Mouse (Mus musculus): ENCODE measurements around the gene Gpr132. TPM values are rescaled to one million over a fixed set of nuclear protein-coding genes. Genes with fewer than 3 reads are reported as not detected.

Gene Gpr132
- polyA plus RNA-seq, 1 experiment from 2014 or later, result 0.38 TPM

- no peaks in the 10 kb centered on the region for H3K27me3 ChIP-seq (ENCODE audit: control insufficient read depth, insufficient read depth, low read depth, low read length)
- WGBS (ENCODE audit: insufficient replicate concordance), result 70% methylated on average over 5 of the region's 5 CpGs
- H3K27ac ChIP-seq (ENCODE audit: low read length), result no peak overlapping the region
- H3K4me3 ChIP-seq (ENCODE audit: low read depth, low read length), result no peak overlapping the region
- H3K4me1 ChIP-seq (ENCODE audit: control insufficient read depth, low read depth, low read length), result peaks cover 22% of the 10 kb centered on the region
- no peak for ATAC-seq (ENCODE audit: low read depth)
- H3K4me2 ChIP-seq (ENCODE audit: low read depth, low read length), result no peak overlapping the region
- no peaks in the 10 kb centered on the region for H3K9me3 ChIP-seq (replicated peaks; ENCODE audit: control insufficient read depth, low read length)
- peaks cover 5% of the 10 kb centered on the region for H3K36me3 ChIP-seq (ENCODE audit: control insufficient read depth, insufficient read depth)
- no peak overlapping the region for H3K9ac ChIP-seq (ENCODE audit: low read depth, low read length)
Observed at GRCm38 (mm10) chr12:112832411-112832810, 35.6 kb downstream of the Gpr132 start.

GRCm38 (mm10) chr12:112830570-112830969, 37.5 kb downstream of the Gpr132 start:
- Histone ChIP-seq H3K36me3 (ENCODE audit: control insufficient read depth, insufficient read depth) (peaks cover 20% of the 10 kb centered on the region), H3K4me2 (ENCODE audit: low read depth, low read length) (peak overlapping the region; percentile 93), H3K4me3 (ENCODE audit: low read depth, low read length) (peak overlapping the region; percentile 98), H3K4me1 (ENCODE audit: control insufficient read depth, low read depth, low read length) (peaks cover 40% of the 10 kb centered on the region), H3K27me3 (ENCODE audit: control insufficient read depth, insufficient read depth, low read depth, low read length) (no peaks in the 10 kb centered on the region), H3K27ac (ENCODE audit: low read length) (no peak overlapping the region), H3K9me3 (replicated peaks; ENCODE audit: control insufficient read depth, low read length) (no peaks in the 10 kb centered on the region), H3K9ac (ENCODE audit: low read depth, low read length) (peak overlapping the region; percentile 86)
- 65% methylated on average over 3 of the region's 3 CpGs for WGBS (ENCODE audit: insufficient replicate concordance)
- ATAC-seq (ENCODE audit: low read depth), result no peak

GRCm38 (mm10) chr12:112830141-112830540, 37.9 kb downstream of the Gpr132 start:
- no peak for ATAC-seq (ENCODE audit: low read depth)
- peak overlapping the region; percentile 80 for H3K27ac ChIP-seq (ENCODE audit: low read length)
- H3K4me2 ChIP-seq (ENCODE audit: low read depth, low read length), result peak overlapping the region; percentile 93
- H3K4me1 ChIP-seq (ENCODE audit: control insufficient read depth, low read depth, low read length), result peaks cover 42% of the 10 kb centered on the region
- H3K4me3 ChIP-seq (ENCODE audit: low read depth, low read length), result peak overlapping the region; percentile 98
- H3K9ac ChIP-seq (ENCODE audit: low read depth, low read length), result peak overlapping the region; percentile 86
- no peaks in the 10 kb centered on the region for H3K9me3 ChIP-seq (replicated peaks; ENCODE audit: control insufficient read depth, low read length)
- no peaks in the 10 kb centered on the region for H3K27me3 ChIP-seq (ENCODE audit: control insufficient read depth, insufficient read depth, low read depth, low read length)
- WGBS (ENCODE audit: insufficient replicate concordance), result 4% methylated on average over 2 of the region's 2 CpGs
- peaks cover 22% of the 10 kb centered on the region for H3K36me3 ChIP-seq (ENCODE audit: control insufficient read depth, insufficient read depth)

- H3K27me3 ChIP-seq (ENCODE audit: control insufficient read depth, insufficient read depth, low read depth, low read length), result no peaks in the 10 kb centered on the region
- peak; percentile 93 for ATAC-seq (ENCODE audit: low read depth)
- H3K36me3 ChIP-seq (ENCODE audit: control insufficient read depth, insufficient read depth), result peaks cover 23% of the 10 kb centered on the region
- H3K4me1 ChIP-seq (ENCODE audit: control insufficient read depth, low read depth, low read length), result peaks cover 46% of the 10 kb centered on the region
- peak within 1 kb of the TSS; percentile 93 for H3K4me2 ChIP-seq (ENCODE audit: low read depth, low read length)
- peak within 1 kb of the TSS; percentile 92 for H3K27ac ChIP-seq (ENCODE audit: low read length)
- H3K9ac ChIP-seq (ENCODE audit: low read depth, low read length), result peak within 1 kb of the TSS; percentile 99
- peak within 1 kb of the TSS; percentile 98 for H3K4me3 ChIP-seq (ENCODE audit: low read depth, low read length)
- under 1% methylated on average over 70 of the region's 72 CpGs for WGBS (ENCODE audit: insufficient replicate concordance)
- H3K9me3 ChIP-seq (replicated peaks; ENCODE audit: control insufficient read depth, low read length), result no peaks in the 10 kb centered on the region
Observed at GRCm38 (mm10) chr12:112829244-112829864, 38.7 kb downstream of the Gpr132 start, which contains the start of gene Cdca4. TSS of gene Cdca4 (minus strand) at chr12:112829423.

GRCm38 (mm10) chr12:112828501-112829243, 39.4 kb downstream of the Gpr132 start:
- Histone ChIP-seq H3K9ac (ENCODE audit: low read depth, low read length) (peak overlapping the region; percentile 99), H3K27ac (ENCODE audit: low read length) (peak overlapping the region; percentile 92), H3K36me3 (ENCODE audit: control insufficient read depth, insufficient read depth) (peaks cover 23% of the 10 kb centered on the region), H3K9me3 (replicated peaks; ENCODE audit: control insufficient read depth, low read length) (no peaks in the 10 kb centered on the region), H3K4me3 (ENCODE audit: low read depth, low read length) (peak overlapping the region; percentile 98), H3K4me2 (ENCODE audit: low read depth, low read length) (peak overlapping the region; percentile 91), H3K4me1 (ENCODE audit: control insufficient read depth, low read depth, low read length) (peaks cover 47% of the 10 kb centered on the region), H3K27me3 (ENCODE audit: control insufficient read depth, insufficient read depth, low read depth, low read length) (no peaks in the 10 kb centered on the region)
- WGBS (ENCODE audit: insufficient replicate concordance), result under 1% methylated on average over 50 of the region's 51 CpGs
- peak; percentile 62 for ATAC-seq (ENCODE audit: low read depth)

GRCm38 (mm10) chr12:112825901-112826300, 42.1 kb downstream of the Gpr132 start:
- no peak for ATAC-seq (ENCODE audit: low read depth)
- Histone ChIP-seq H3K4me2 (ENCODE audit: low read depth, low read length) (0 out of 2 replicates have a peak overlapping the region, but pooled peaks have one; percentile 91), H3K9ac (ENCODE audit: low read depth, low read length) (no peak overlapping the region), H3K4me1 (ENCODE audit: control insufficient read depth, low read depth, low read length) (peaks cover 62% of the 10 kb centered on the region), H3K27ac (ENCODE audit: low read length) (no peak overlapping the region), H3K9me3 (replicated peaks; ENCODE audit: control insufficient read depth, low read length) (no peaks in the 10 kb centered on the region), H3K36me3 (ENCODE audit: control insufficient read depth, insufficient read depth) (peaks cover 32% of the 10 kb centered on the region), H3K4me3 (ENCODE audit: low read depth, low read length) (no peak overlapping the region), H3K27me3 (ENCODE audit: control insufficient read depth, insufficient read depth, low read depth, low read length) (no peaks in the 10 kb centered on the region)
- 75% methylated on average over 5 of the region's 5 CpGs for WGBS (ENCODE audit: insufficient replicate concordance)

- Histone ChIP-seq H3K27me3 (ENCODE audit: control insufficient read depth, insufficient read depth, low read depth, low read length) (no peaks in the 10 kb centered on the region), H3K4me2 (ENCODE audit: low read depth, low read length) (no peak overlapping the region), H3K27ac (ENCODE audit: low read length) (no peak overlapping the region), H3K4me3 (ENCODE audit: low read depth, low read length) (no peak overlapping the region), H3K9ac (ENCODE audit: low read depth, low read length) (no peak overlapping the region), H3K4me1 (ENCODE audit: control insufficient read depth, low read depth, low read length) (peaks cover 53% of the 10 kb centered on the region), H3K9me3 (replicated peaks; ENCODE audit: control insufficient read depth, low read length) (no peaks in the 10 kb centered on the region), H3K36me3 (ENCODE audit: control insufficient read depth, insufficient read depth) (peaks cover 58% of the 10 kb centered on the region)
- 35% methylated on average over 4 of the region's 4 CpGs for whole genome bisulfite sequencing (ENCODE audit: insufficient replicate concordance)
- ATAC-seq (ENCODE audit: low read depth), result no peak
Observed at GRCm38 (mm10) chr12:112823221-112823620, 44.8 kb downstream of the Gpr132 start.

- Histone ChIP-seq H3K27ac (ENCODE audit: low read length) (no peak overlapping the region), H3K4me3 (ENCODE audit: low read depth, low read length) (no peak overlapping the region), H3K4me2 (ENCODE audit: low read depth, low read length) (no peak overlapping the region), H3K9me3 (replicated peaks; ENCODE audit: control insufficient read depth, low read length) (no peaks in the 10 kb centered on the region), H3K9ac (ENCODE audit: low read depth, low read length) (no peak overlapping the region), H3K27me3 (ENCODE audit: control insufficient read depth, insufficient read depth, low read depth, low read length) (no peaks in the 10 kb centered on the region), H3K4me1 (ENCODE audit: control insufficient read depth, low read depth, low read length) (peaks cover 50% of the 10 kb centered on the region), H3K36me3 (ENCODE audit: control insufficient read depth, insufficient read depth) (peaks cover 60% of the 10 kb centered on the region)
- WGBS (ENCODE audit: insufficient replicate concordance), result 73% methylated on average over 2 of the region's 2 CpGs
- ATAC-seq (ENCODE audit: low read depth), result no peak
Observed at GRCm38 (mm10) chr12:112822676-112823075, 45.4 kb downstream of the Gpr132 start.

GRCm38 (mm10) chr12:112821974-112822373, 46.1 kb downstream of the Gpr132 start:
- H3K4me2 ChIP-seq (ENCODE audit: low read depth, low read length), result no peak overlapping the region
- H3K4me1 ChIP-seq (ENCODE audit: control insufficient read depth, low read depth, low read length), result peaks cover 43% of the 10 kb centered on the region
- H3K4me3 ChIP-seq (ENCODE audit: low read depth, low read length), result no peak overlapping the region
- H3K27me3 ChIP-seq (ENCODE audit: control insufficient read depth, insufficient read depth, low read depth, low read length), result no peaks in the 10 kb centered on the region
- H3K9ac ChIP-seq (ENCODE audit: low read depth, low read length), result no peak overlapping the region
- no peak overlapping the region for H3K27ac ChIP-seq (ENCODE audit: low read length)
- 46% methylated on average over 4 of the region's 4 CpGs for WGBS (ENCODE audit: insufficient replicate concordance)
- peaks cover 55% of the 10 kb centered on the region for H3K36me3 ChIP-seq (ENCODE audit: control insufficient read depth, insufficient read depth)
- no peak for ATAC-seq (ENCODE audit: low read depth)
- H3K9me3 ChIP-seq (replicated peaks; ENCODE audit: control insufficient read depth, low read length), result no peaks in the 10 kb centered on the region

Measured in liver, embryonic 16.5 days (tissue).